Mouse (Mus musculus) embryonic fibroblast, embryonic 13.5 days (primary cell): ENCODE measurements around the gene Itm2b. TPM values are rescaled to one million over a fixed set of nuclear protein-coding genes. Genes with fewer than 3 reads are reported as not detected.

Source experiments
- H3K27ac ChIP-seq: 2 replicates; pipeline ENCODE4 v1.5.1; 2012; ENCODE audit warnings: low read length, control low read depth, inconsistent platforms; ENCODE audit not compliant: insufficient read depth
- H3K4me1 ChIP-seq: 2 replicates; pipeline ENCODE4 v1.6.1; 2011; ENCODE audit warnings: low read length; ENCODE audit not compliant: control insufficient read depth, insufficient read depth
- H3K4me3 ChIP-seq: 2 replicates; pipeline ENCODE4 v1.5.1; 2011; ENCODE audit warnings: mild to moderate bottlenecking, control low read depth, low read length; ENCODE audit not compliant: insufficient read depth
- CTCF ChIP-seq: IDR thresholded peaks from 2 replicates; pipeline ENCODE4 v1.5.1; 2011; ENCODE audit warnings: mild to moderate bottlenecking, control low read depth, low read length, moderate library complexity, borderline replicate concordance; ENCODE audit not compliant: insufficient read depth
- POLR2A ChIP-seq: IDR thresholded peaks from 2 replicates; pipeline ENCODE4 v1.6.1; 2011; ENCODE audit warnings: low read depth, mild to moderate bottlenecking, control low read depth, low read length, moderate library complexity
- polyA plus RNA-seq: library from polyadenylated mRNA; stranded (reverse); fragments of >200 nt; gene quantifications from 2 replicates; pipeline ENCODE4 v1.2.4, GENCODE M21; 2011; ENCODE audit warnings: low read depth; ENCODE audit not compliant: missing spikeins, insufficient read length

Gene Itm2b
- polyA plus RNA-seq, 1 experiment: 570 TPM

- H3K4me3 ChIP-seq: peak overlapping the region; percentile 27
- TF ChIP-seq POLR2A (no peak), CTCF (no peak)
- no peak overlapping the region for H3K27ac ChIP-seq
- H3K4me1 ChIP-seq: peaks cover 6% of the 10 kb centered on the region
These were observed 2.4 kb downstream of the Itm2b start for GRCm38 (mm10) chr14:73382699-73383098.

GRCm38 (mm10) chr14:73381559-73381958, 3.5 kb downstream of the Itm2b start:
- TF ChIP-seq CTCF (no peak), POLR2A (no peak)
- H3K4me3 ChIP-seq: no peak overlapping the region
- peaks cover 6% of the 10 kb centered on the region for H3K4me1 ChIP-seq
- H3K27ac ChIP-seq: no peak overlapping the region

GRCm38 (mm10) chr14:73377804-73378203, 7.3 kb downstream of the Itm2b start:
- TF ChIP-seq CTCF: no peak
- TF ChIP-seq POLR2A: no peak

GRCm38 (mm10) chr14:73376920-73377319, 8.2 kb downstream of the Itm2b start:
- TF ChIP-seq POLR2A: no peak
- no peak for TF ChIP-seq CTCF
- no peak overlapping the region for H3K4me3 ChIP-seq
- H3K27ac ChIP-seq: no peak overlapping the region
- peaks cover 7% of the 10 kb centered on the region; the same call in 1 of the 2 replicates for H3K4me1 ChIP-seq

More at GRCm38 (mm10) chr14:73377804-73378203, 7.3 kb downstream of the Itm2b start:
- Histone ChIP-seq H3K4me3 (no peak overlapping the region), H3K4me1 (peaks cover 9% of the 10 kb centered on the region), H3K27ac (no peak overlapping the region)

GRCm38 (mm10) chr14:73375903-73376302, 9.2 kb downstream of the Itm2b start:
- no peak overlapping the region for H3K27ac ChIP-seq
- TF ChIP-seq POLR2A (no peak), CTCF (no peak)
- no peak overlapping the region for H3K4me3 ChIP-seq
- peaks cover 3% of the 10 kb centered on the region; the same call in 1 of the 2 replicates for H3K4me1 ChIP-seq

- no peak overlapping the region for H3K27ac ChIP-seq
- peaks cover 3% of the 10 kb centered on the region; the same call in 1 of the 2 replicates for H3K4me1 ChIP-seq
- no peak overlapping the region for H3K4me3 ChIP-seq
- TF ChIP-seq POLR2A: no peak
- no peak for TF ChIP-seq CTCF
These were observed 9.6 kb downstream of the Itm2b start for GRCm38 (mm10) chr14:73375445-73375844.

GRCm38 (mm10) chr14:73374315-73374890, 10.7 kb downstream of the Itm2b start:
- Histone ChIP-seq H3K4me1 (peaks cover 3% of the 10 kb centered on the region; the same call in 1 of the 2 replicates), H3K27ac (no peak overlapping the region), H3K4me3 (no peak overlapping the region)
- TF ChIP-seq POLR2A: no peak
- TF ChIP-seq CTCF: no peak

- TF ChIP-seq CTCF (no peak), POLR2A (no peak)
- H3K4me1 ChIP-seq: peaks cover 3% of the 10 kb centered on the region; the same call in 1 of the 2 replicates
- no peak overlapping the region for H3K27ac ChIP-seq
- H3K4me3 ChIP-seq: no peak overlapping the region
These were observed 11.5 kb downstream of the Itm2b start for GRCm38 (mm10) chr14:73373606-73374005.

GRCm38 (mm10) chr14:73372990-73373389, 12.1 kb downstream of the Itm2b start:
- no peak overlapping the region for H3K4me3 ChIP-seq
- H3K4me1 ChIP-seq: peaks cover 3% of the 10 kb centered on the region; the same call in 1 of the 2 replicates
- no peak overlapping the region for H3K27ac ChIP-seq
- TF ChIP-seq POLR2A (no peak), CTCF (no peak)

GRCm38 (mm10) chr14:73371577-73371976, 13.5 kb downstream of the Itm2b start:
- H3K4me1 ChIP-seq: peaks cover 3% of the 10 kb centered on the region; the same call in 1 of the 2 replicates
- no peak overlapping the region for H3K4me3 ChIP-seq
- TF ChIP-seq CTCF: no peak
- TF ChIP-seq POLR2A: no peak
- no peak overlapping the region for H3K27ac ChIP-seq
